ENCODE assay signal across 19 mouse cellular contexts in genomic region chr17:25630313-25630712, GRCm38 (mm10). TPM values are rescaled to one million over a fixed set of nuclear protein-coding genes. Genes with fewer than 3 reads are reported as not detected.
"Had no signal": no experiment of that assay in that cellular context is flagged by ENCODE, and none has a peak within 500 bp of the region (broad histone marks: within the 10 kb centered on the region; RNA-seq: fewer than 3 reads in every experiment).

No protein-coding gene starts in this region.

- H3K27ac ChIP-seq: lung, embryonic 15.5 days; macrophage; midbrain, embryonic 13.5 days; midbrain, embryonic 15.5 days; neural tube, embryonic 12.5 days; stomach, embryonic 15.5 days; stomach, postnatal 0 days had no signal

- H3K9ac ChIP-seq: liver, postnatal 0 days; lung, embryonic 15.5 days; midbrain, embryonic 13.5 days; midbrain, embryonic 15.5 days; neural tube, embryonic 12.5 days; stomach, embryonic 15.5 days had no signal

- DNase-seq: liver, postnatal 0 days; lung, adult 2 months; lung, postnatal 14 days; lung, postnatal 36 days; thymus, adult 2 months; thymus, postnatal 25 days; thymus, postnatal 4 days had no signal

- H3K4me1 ChIP-seq: lung, embryonic 15.5 days; midbrain, embryonic 15.5 days; stomach, embryonic 15.5 days had no signal

- H3K4me3 ChIP-seq: lung, embryonic 15.5 days; megakaryocyte, embryonic 14.5 days; midbrain, embryonic 13.5 days; midbrain, embryonic 15.5 days; neural tube, embryonic 12.5 days; stomach, embryonic 15.5 days had no signal

- H3K9me3 ChIP-seq: lung, embryonic 15.5 days; megakaryocyte, embryonic 14.5 days; midbrain, embryonic 13.5 days; midbrain, embryonic 15.5 days; neural tube, embryonic 12.5 days; stomach, embryonic 15.5 days had no signal

- ATAC-seq: lung, postnatal 0 days; midbrain, embryonic 13.5 days; midbrain, embryonic 15.5 days had no signal

- H3K4me2 ChIP-seq: lung, embryonic 15.5 days; midbrain, embryonic 11.5 days; midbrain, embryonic 13.5 days; midbrain, embryonic 15.5 days; neural tube, embryonic 12.5 days; stomach, embryonic 15.5 days had no signal

- H3K36me3 ChIP-seq: midbrain, embryonic 15.5 days had no signal

- H3K27me3 ChIP-seq: lung, embryonic 15.5 days; midbrain, embryonic 13.5 days; midbrain, embryonic 15.5 days; neural tube, embryonic 12.5 days; stomach, embryonic 15.5 days had no signal

RNA-seq across cellular contexts. Expression of gene Sox8, which starts 59.8 kb away (rescaled TPM):
- total RNA-seq: megakaryocyte progenitor cell, adult 5-6 weeks; neutrophil, adult 5-6 weeks had no signal
- polyA plus RNA-seq: liver, postnatal 0 days; macrophage had no signal
